Mouse (Mus musculus) forebrain, postnatal 0 days (tissue): ENCODE measurements at regions not wholly inside any gene's neighbourhood (a gene's known extent, or its start where the extent isn't known, plus 50 kb on each side); places are given as distances from the start of the nearest gene placed in this dataset.

Source experiments
- ATAC-seq: fragments of 200-750 bp; cut with Nextera tagmentation; 2 replicates; pipeline ENCODE4 v1.8.0; 2017; ENCODE audit warnings: mild to moderate bottlenecking, moderate library complexity
- DNase-seq: peaks from one replicate; pipeline ENCODE4 v3.0.0-alpha.2; 2015
- H3K27ac ChIP-seq: fragments of 300-500 bp; sonication (generic); 2 replicates; pipeline ENCODE4 v1.5.1; 2014; ENCODE audit warnings: low read depth, mild to moderate bottlenecking, antibody characterized with exemption, low read length, moderate library complexity, mixed read lengths
- H3K27me3 ChIP-seq: fragments of 300-500 bp; sonication (generic); 2 replicates; pipeline ENCODE4 v1.6.1; 2014; ENCODE audit warnings: mild to moderate bottlenecking, low read length, mixed read lengths; ENCODE audit not compliant: insufficient read depth
- H3K36me3 ChIP-seq: fragments of 300-500 bp; sonication (generic); 2 replicates; pipeline ENCODE4 v1.6.1; 2014; ENCODE audit warnings: mild to moderate bottlenecking, moderate library complexity; ENCODE audit not compliant: insufficient read depth
- H3K4me1 ChIP-seq: fragments of 300-500 bp; sonication (generic); 2 replicates; pipeline ENCODE4 v1.6.1; 2014; ENCODE audit warnings: antibody characterized with exemption; ENCODE audit not compliant: insufficient read depth
- H3K4me2 ChIP-seq: fragments of 300-500 bp; sonication (generic); 2 replicates; pipeline ENCODE4 v1.6.1; 2014; ENCODE audit warnings: low read depth, mild to moderate bottlenecking, moderate library complexity
- H3K4me3 ChIP-seq: fragments of 300-500 bp; sonication (generic); 2 replicates; pipeline ENCODE4 v1.5.1; 2014; ENCODE audit warnings: low read depth, low read length, mixed read lengths
- H3K9ac ChIP-seq: fragments of 300-500 bp; sonication (generic); 2 replicates; pipeline ENCODE4 v1.6.1; 2014; ENCODE audit warnings: mild to moderate bottlenecking
- H3K9me3 ChIP-seq: fragments of 300-500 bp; sonication (generic); 2 replicates; pipeline ENCODE4 v1.6.1; 2016; ENCODE audit warnings: low read length
- CTCF ChIP-seq: sonication (generic); IDR thresholded peaks from 2 replicates; pipeline ENCODE4 v1.5.1; 2016; ENCODE audit warnings: antibody characterized with exemption, control low read depth, low read depth
- WGBS: fragments of 180-500 bp; shearing (Covaris S2); extraction: QIAGEN DNeasy Blood & Tissue Kit; methylation state at CpG from one replicate; pipeline ENCODE4 v1.1.7; 2014; 5-methylcytosine and 5-hydroxymethylcytosine counted together

DNA sequence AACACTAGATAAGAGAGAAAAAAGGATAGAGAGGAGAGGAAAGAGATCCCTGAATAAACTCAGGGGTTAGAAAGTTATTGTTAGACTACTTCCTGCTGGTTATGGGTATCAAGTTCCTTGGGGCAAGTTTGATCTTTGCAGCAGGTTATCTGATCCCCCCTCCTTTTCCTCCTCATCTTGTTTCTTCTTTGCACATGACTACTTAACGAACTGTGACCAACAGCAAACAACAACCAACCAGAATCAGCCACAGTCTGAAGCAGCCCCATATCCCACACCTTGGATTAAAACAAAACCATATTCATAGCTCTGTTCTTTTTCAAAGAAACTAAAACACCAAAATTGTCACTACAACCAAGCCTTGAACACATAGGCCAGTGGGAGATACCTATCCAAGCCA lies 94.5 kb downstream of the Adamts15 start:
- no peak for DNase-seq
- no peak for TF ChIP-seq CTCF
- H3K9me3 ChIP-seq: no peaks in the 10 kb centered on the region
- no peak overlapping the region for H3K4me2 ChIP-seq
- WGBS: 71% methylated on average over 1 of the region's 1 CpGs
- no peak overlapping the region for H3K9ac ChIP-seq
- H3K27ac ChIP-seq: no peak overlapping the region
- no peak for ATAC-seq
- H3K36me3 ChIP-seq: no peaks in the 10 kb centered on the region
- no peaks in the 10 kb centered on the region for H3K27me3 ChIP-seq
- H3K4me1 ChIP-seq: no peaks in the 10 kb centered on the region
- no peak overlapping the region for H3K4me3 ChIP-seq

DNA sequence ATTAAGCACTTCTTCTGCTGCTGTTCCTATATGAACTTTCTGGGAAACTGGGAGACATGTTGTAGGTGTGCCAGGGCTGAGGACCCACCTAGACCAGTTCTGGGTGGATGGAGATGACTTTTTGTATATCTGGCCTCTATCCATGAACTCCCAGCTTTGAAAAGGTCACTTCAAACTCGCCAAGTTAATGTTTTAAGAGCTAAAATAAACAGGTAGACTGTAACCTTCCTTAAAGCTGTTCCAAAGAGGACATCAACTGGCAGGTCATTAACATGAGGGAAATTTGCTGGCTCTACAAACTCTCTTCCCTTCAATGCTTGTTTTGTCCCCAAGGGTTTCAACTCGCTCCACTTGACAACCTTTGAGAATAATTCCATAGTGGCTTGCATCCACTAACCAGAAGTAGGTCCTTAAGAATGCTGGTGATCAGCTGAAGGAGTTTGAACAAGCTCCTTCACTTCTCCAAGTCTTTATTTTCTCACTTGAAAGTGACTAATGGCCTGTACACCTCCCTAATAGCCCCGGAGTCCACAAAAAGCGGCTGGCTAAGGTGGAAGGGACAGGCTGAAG lies 98.1 kb downstream of the Adamts15 start:
- Histone ChIP-seq H3K4me1 (no peaks in the 10 kb centered on the region), H3K9ac (no peak overlapping the region), H3K4me2 (no peak overlapping the region), H3K36me3 (no peaks in the 10 kb centered on the region), H3K27me3 (no peaks in the 10 kb centered on the region), H3K9me3 (no peaks in the 10 kb centered on the region), H3K4me3 (no peak overlapping the region), H3K27ac (no peak overlapping the region)
- no peak for TF ChIP-seq CTCF
- ATAC-seq: no peak
- DNase-seq: no peak
- WGBS: 70% methylated on average over 4 of the region's 4 CpGs

DNA sequence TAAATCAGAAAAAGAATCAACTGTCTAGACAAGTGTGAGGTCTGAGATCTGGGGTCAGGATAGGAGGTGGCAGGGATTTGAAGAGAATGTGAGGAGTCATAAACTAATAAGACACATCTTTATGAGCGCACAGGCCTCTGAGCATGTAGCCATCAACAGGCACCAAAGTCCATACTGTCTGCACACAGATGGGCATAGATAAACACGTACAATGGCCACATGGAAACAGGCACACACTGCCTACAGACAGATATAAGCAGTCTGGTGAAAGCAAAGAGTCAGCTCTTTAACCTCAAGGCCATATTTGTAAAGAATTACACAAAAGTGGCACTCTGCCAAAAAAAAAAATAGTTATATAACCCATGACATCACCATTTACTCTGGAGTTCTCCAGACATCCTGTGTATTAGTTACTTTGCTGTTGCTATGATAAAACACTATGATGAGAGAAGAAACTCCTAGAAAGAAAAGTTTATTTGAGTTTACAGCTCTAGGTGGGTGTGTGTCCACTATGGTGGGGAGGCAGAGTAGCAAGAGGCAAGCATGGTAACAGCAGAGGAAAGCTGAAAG lies 101.4 kb downstream of the Adamts15 start:
- no peaks in the 10 kb centered on the region for H3K36me3 ChIP-seq
- H3K27me3 ChIP-seq: no peaks in the 10 kb centered on the region
- no peak for TF ChIP-seq CTCF
- no peak overlapping the region for H3K9ac ChIP-seq
- DNase-seq: no peak
- no peak for ATAC-seq
- H3K4me3 ChIP-seq: no peak overlapping the region
- no peak overlapping the region for H3K27ac ChIP-seq
- no peak overlapping the region for H3K4me2 ChIP-seq
- 94% methylated on average over 2 of the region's 2 CpGs for WGBS
- no peaks in the 10 kb centered on the region for H3K4me1 ChIP-seq
- no peaks in the 10 kb centered on the region for H3K9me3 ChIP-seq

DNA sequence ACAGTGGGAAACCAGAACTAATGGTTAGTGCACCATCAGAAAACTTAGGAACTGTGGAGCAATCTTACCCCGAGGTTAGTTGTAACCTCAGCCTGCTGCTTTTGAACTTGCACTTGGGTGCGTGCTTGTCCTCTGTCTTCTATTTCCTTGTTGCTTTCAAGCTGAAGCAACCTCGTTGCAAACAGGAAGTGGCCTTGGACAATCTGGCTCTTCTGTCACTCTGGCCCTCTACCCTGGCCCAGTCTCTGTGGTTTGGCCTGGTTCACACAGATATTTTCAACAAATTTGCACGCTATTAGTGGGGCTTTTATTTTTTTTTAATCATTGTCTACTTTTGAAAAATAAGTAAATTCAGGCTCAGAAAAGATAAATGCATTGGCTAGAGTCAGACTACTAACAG lies 109.0 kb downstream of the Adamts15 start:
- Histone ChIP-seq H3K36me3 (no peaks in the 10 kb centered on the region), H3K9ac (no peak overlapping the region), H3K27me3 (no peaks in the 10 kb centered on the region), H3K4me2 (no peak overlapping the region), H3K27ac (no peak overlapping the region), H3K4me3 (no peak overlapping the region), H3K4me1 (no peaks in the 10 kb centered on the region), H3K9me3 (no peaks in the 10 kb centered on the region)
- TF ChIP-seq CTCF: no peak
- DNase-seq: no peak
- ATAC-seq: no peak
- WGBS: 80% methylated on average over 4 of the region's 4 CpGs

DNA sequence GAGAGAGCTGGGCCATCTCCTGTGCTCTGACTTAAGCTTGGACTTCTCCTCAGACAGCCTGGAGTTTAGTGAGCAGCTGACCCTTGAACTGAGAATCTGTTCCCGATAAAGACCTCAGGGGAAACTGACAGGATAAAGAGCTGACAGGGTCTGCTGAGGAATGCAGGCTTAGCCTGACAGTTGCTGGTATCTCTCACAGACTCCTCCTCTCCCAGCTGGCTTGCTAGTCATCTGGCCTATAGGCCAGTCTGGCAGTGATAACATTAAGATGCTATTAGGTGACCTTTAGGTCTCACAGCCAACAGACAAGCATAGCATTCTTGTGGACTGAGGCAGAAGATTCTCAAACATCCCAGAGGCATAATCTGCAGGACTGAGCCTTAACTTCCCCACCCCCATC lies 111.4 kb downstream of the Adamts15 start:
- no peak overlapping the region for H3K4me2 ChIP-seq
- DNase-seq: no peak
- no peak overlapping the region for H3K27ac ChIP-seq
- no peaks in the 10 kb centered on the region for H3K27me3 ChIP-seq
- 41% methylated on average over 1 of the region's 1 CpGs for WGBS
- no peaks in the 10 kb centered on the region for H3K36me3 ChIP-seq
- no peaks in the 10 kb centered on the region for H3K9me3 ChIP-seq
- H3K4me1 ChIP-seq: no peaks in the 10 kb centered on the region
- H3K9ac ChIP-seq: no peak overlapping the region
- ATAC-seq: no peak
- no peak overlapping the region for H3K4me3 ChIP-seq
- TF ChIP-seq CTCF: no peak

DNA sequence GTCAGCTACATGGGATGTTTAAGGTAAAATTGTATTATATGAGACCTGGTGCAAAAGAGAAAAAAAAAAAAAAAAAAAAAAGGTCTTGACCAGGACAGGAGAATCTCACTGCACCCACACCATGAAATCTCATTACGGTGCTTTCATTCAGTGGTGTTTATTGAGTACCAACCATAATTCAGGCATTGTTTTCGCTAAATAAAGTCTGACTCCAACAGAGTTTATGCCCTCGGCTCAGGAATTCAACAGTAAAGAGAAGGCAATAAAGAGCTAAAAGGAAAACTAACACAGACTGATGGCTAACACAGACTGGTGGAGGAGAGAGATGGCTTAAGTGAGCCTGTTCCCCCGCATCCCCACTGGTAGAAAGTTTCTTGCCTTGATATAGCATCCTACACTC lies 112.0 kb downstream of the Adamts15 start:
- Histone ChIP-seq H3K9ac (no peak overlapping the region), H3K36me3 (no peaks in the 10 kb centered on the region), H3K27ac (no peak overlapping the region), H3K4me1 (no peaks in the 10 kb centered on the region), H3K4me2 (no peak overlapping the region), H3K9me3 (no peaks in the 10 kb centered on the region), H3K4me3 (no peak overlapping the region), H3K27me3 (no peaks in the 10 kb centered on the region)
- WGBS: 69% methylated on average over 4 of the region's 4 CpGs
- no peak for TF ChIP-seq CTCF
- ATAC-seq (no peak), DNase-seq (no peak)

DNA sequence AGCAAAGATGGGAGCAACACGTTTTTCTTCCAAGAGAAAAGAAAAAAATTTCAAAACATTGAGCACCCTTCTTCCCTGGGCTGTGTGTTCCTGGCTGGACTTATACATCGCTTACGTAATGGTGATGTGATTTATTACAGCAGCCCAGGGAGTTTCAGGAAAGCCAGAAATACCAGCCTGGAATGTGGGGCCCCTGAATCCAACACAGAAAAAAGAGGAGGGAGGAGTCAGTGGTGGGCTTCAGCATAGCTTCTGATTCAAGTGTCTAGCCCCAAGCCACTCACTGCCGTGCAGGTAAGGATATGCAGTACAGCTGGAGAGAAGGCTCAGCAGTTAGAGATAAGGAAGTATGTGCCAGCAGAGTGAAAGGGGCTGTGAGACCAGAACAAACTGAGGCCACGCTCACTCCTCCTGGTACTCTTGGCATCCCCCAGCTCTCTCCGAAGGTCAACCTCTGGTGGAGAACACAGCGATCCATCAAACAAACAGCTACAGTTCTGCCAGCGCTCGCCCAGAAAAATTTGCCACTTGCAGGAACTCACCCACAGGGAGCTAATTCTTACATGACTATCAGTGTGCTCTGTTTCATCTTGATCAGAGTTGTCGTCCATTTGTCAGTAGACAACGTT lies 113.3 kb downstream of the Adamts15 start:
- H3K27ac ChIP-seq: no peak overlapping the region
- no peaks in the 10 kb centered on the region for H3K27me3 ChIP-seq
- H3K9ac ChIP-seq: no peak overlapping the region
- H3K36me3 ChIP-seq: no peaks in the 10 kb centered on the region
- no peak overlapping the region for H3K4me2 ChIP-seq
- no peak for DNase-seq
- WGBS: 85% methylated on average over 11 of the region's 11 CpGs
- no peaks in the 10 kb centered on the region for H3K4me1 ChIP-seq
- no peak for TF ChIP-seq CTCF
- ATAC-seq: no peak
- H3K4me3 ChIP-seq: no peak overlapping the region
- no peaks in the 10 kb centered on the region for H3K9me3 ChIP-seq
